Mouse (Mus musculus): ENCODE data around the gene Pcgf3. TPM values are rescaled to one million over a fixed set of nuclear protein-coding genes. Genes with fewer than 3 reads are reported as not detected.

The Pcgf3 gene
- polyA plus RNA-seq, 1 experiment from 2014 or later: 5.3 TPM

- H3K27me3 ChIP-seq: peaks cover 56% of the 10 kb centered on the region
- no peaks in the 10 kb centered on the region; the same call in 1 of the 2 replicates for H3K4me1 ChIP-seq (replicated peaks)
- no peak overlapping the region for H3K4me2 ChIP-seq
- H3K9me3 ChIP-seq (replicated peaks): no peaks in the 10 kb centered on the region
- H3K36me3 ChIP-seq (replicated peaks): no peaks in the 10 kb centered on the region
- ATAC-seq (ENCODE audit: insufficient read depth): no peak
- H3K4me3 ChIP-seq (replicated peaks): no peak overlapping the region
- 53% methylated on average over 1 of the region's 1 CpGs for WGBS (ENCODE audit: insufficient replicate concordance)
- H3K9ac ChIP-seq: no peak overlapping the region
- no peak overlapping the region for H3K27ac ChIP-seq (replicated peaks)
Observed at GRCm38 (mm10) chr5:108554041-108554440, 93.0 kb downstream of the Pcgf3 start.

Other genes starting within 250 kb of the Pcgf3 start
- 25.0 and 25.6 TPM in 2 replicates for gene Dr1, start 192.3 kb upstream of the Pcgf3 start, polyA plus RNA-seq (2015; fragmentation: Nextera tagmentation; extraction: Ambion mirVana)
- 3.1 TPM in 2 replicates for gene Pigg, start 148.6 kb upstream of the Pcgf3 start, polyA plus RNA-seq (2015; fragmentation: Nextera tagmentation; extraction: Ambion mirVana)
- gene Gm42517, start 93.3 kb upstream of the Pcgf3 start, polyA plus RNA-seq (2015; fragmentation: Nextera tagmentation; extraction: Ambion mirVana): 0.06 TPM in 1 of 2 replicates, not detected in the other
- 0.12 TPM in 1 of 2 replicates, not detected in the other for gene Pde6b, start 72.8 kb upstream of the Pcgf3 start, polyA plus RNA-seq (2015; fragmentation: Nextera tagmentation; extraction: Ambion mirVana)
- gene Atp5k, start 26.8 kb upstream of the Pcgf3 start, polyA plus RNA-seq (2015; fragmentation: Nextera tagmentation; extraction: Ambion mirVana): 155 and 216 TPM in 2 replicates
- gene Mfsd7a, start 12.3 kb upstream of the Pcgf3 start, polyA plus RNA-seq (2015; fragmentation: Nextera tagmentation; extraction: Ambion mirVana): 0.16 and 0.28 TPM in 2 replicates
- 0.08 TPM in 1 of 2 replicates, not detected in the other for gene Cplx1, start 88.8 kb downstream of the Pcgf3 start, polyA plus RNA-seq (2015; fragmentation: Nextera tagmentation; extraction: Ambion mirVana)
- 26.6 and 26.8 TPM in 2 replicates for gene Gak, start 168.5 kb downstream of the Pcgf3 start, polyA plus RNA-seq (2015; fragmentation: Nextera tagmentation; extraction: Ambion mirVana)
- gene Tmem175, start 168.5 kb downstream of the Pcgf3 start, polyA plus RNA-seq (2015; fragmentation: Nextera tagmentation; extraction: Ambion mirVana): 10.5 and 11.9 TPM in 2 replicates
- 4.2 and 5.8 TPM in 2 replicates for gene Idua, start 199.1 kb downstream of the Pcgf3 start, polyA plus RNA-seq (2015; fragmentation: Nextera tagmentation; extraction: Ambion mirVana)
- 2.7 and 3.1 TPM in 2 replicates for gene Dgkq, start 208.4 kb downstream of the Pcgf3 start, polyA plus RNA-seq (2015; fragmentation: Nextera tagmentation; extraction: Ambion mirVana)
- 18.6 and 22.2 TPM in 2 replicates for gene Slc26a1, start 214.3 kb downstream of the Pcgf3 start, polyA plus RNA-seq (2015; fragmentation: Nextera tagmentation; extraction: Ambion mirVana)
- 9.2 and 9.6 TPM in 2 replicates for gene Fgfrl1, start 231.2 kb downstream of the Pcgf3 start, polyA plus RNA-seq (2015; fragmentation: Nextera tagmentation; extraction: Ambion mirVana)

Data from liver, embryonic 15.5 days (tissue).